Mouse (Mus musculus): Measurements from ENCODE around the gene Pbx4. TPM values are rescaled to one million over a fixed set of nuclear protein-coding genes. Genes with fewer than 3 reads are reported as not detected.

Pbx4 gene
- polyA plus RNA-seq, 1 experiment: 1.7 TPM

GRCm38 (mm10) chr8:69877992-69878391, 45.7 kb downstream of the Pbx4 start:
- Histone ChIP-seq H3K4me3 (no peak overlapping the region), H3K4me2 (ENCODE audit: low read depth) (no peak overlapping the region), H3K27me3 (ENCODE audit: control insufficient read depth, insufficient read depth, insufficient read length) (no peaks in the 10 kb centered on the region), H3K36me3 (ENCODE audit: control insufficient read depth, insufficient read depth) (no peaks in the 10 kb centered on the region), H3ac (ENCODE audit: control insufficient read depth, insufficient read length) (no peak overlapping the region), H3K79me2 (ENCODE audit: control insufficient read depth, insufficient read depth) (no peaks in the 10 kb centered on the region)
- TF ChIP-seq POLR2A (IDR thresholded peaks at IDR 0.05; ENCODE audit: insufficient read length, low read depth) (no peak), MYOG (IDR thresholded peaks at IDR 0.05; ENCODE audit: control insufficient read depth in 1 of 3, insufficient read depth in 1 of 3, insufficient read length in 2 of 3, low read depth in 2 of 3) (no peak), REST (IDR thresholded peaks at IDR 0.05; ENCODE audit: insufficient read depth, insufficient read length) (no peak), MAX (IDR thresholded peaks at IDR 0.05; ENCODE audit: low read depth) (no peak), POLR2AphosphoS2 (IDR thresholded peaks at IDR 0.05; ENCODE audit: insufficient read length, low read depth) (no peak), USF1 (IDR thresholded peaks at IDR 0.05; ENCODE audit: low read depth) (no peak), TCF12 (IDR thresholded peaks at IDR 0.05; ENCODE audit: insufficient read depth, poor library complexity, severe bottlenecking) (no peak), TCF3 (IDR thresholded peaks at IDR 0.05; ENCODE audit: insufficient read length, low read depth) (no peak), E2F4 (IDR thresholded peaks at IDR 0.05; ENCODE audit: insufficient read depth) (no peak), CEBPB (IDR thresholded peaks at IDR 0.05; ENCODE audit: insufficient read depth, poor library complexity, severe bottlenecking) (no peak), SRF (IDR thresholded peaks at IDR 0.05; ENCODE audit: control insufficient read depth, insufficient read length, low read depth) (no peak), MYOD1 (IDR thresholded peaks at IDR 0.05; ENCODE audit: control insufficient read depth in 1 of 3, insufficient read length in 2 of 3, low read depth in 2 of 3) (no peak)

GRCm38 (mm10) chr8:69879678-69880077, 47.4 kb downstream of the Pbx4 start:
- Histone ChIP-seq H3K79me2 (ENCODE audit: control insufficient read depth, insufficient read depth) (no peaks in the 10 kb centered on the region), H3K27me3 (ENCODE audit: control insufficient read depth, insufficient read depth, insufficient read length) (no peaks in the 10 kb centered on the region), H3ac (ENCODE audit: control insufficient read depth, insufficient read length) (no peak overlapping the region), H3K36me3 (ENCODE audit: control insufficient read depth, insufficient read depth) (no peaks in the 10 kb centered on the region), H3K4me3 (no peak overlapping the region), H3K4me2 (ENCODE audit: low read depth) (no peak overlapping the region)
- TF ChIP-seq MYOG (IDR thresholded peaks at IDR 0.05; ENCODE audit: control insufficient read depth in 1 of 3, insufficient read depth in 1 of 3, insufficient read length in 2 of 3, low read depth in 2 of 3) (peak in 1 of 3 experiments; percentile 37), MYOD1 (IDR thresholded peaks at IDR 0.05; ENCODE audit: control insufficient read depth in 1 of 3, insufficient read length in 2 of 3, low read depth in 2 of 3) (peak in 1 of 3 experiments; percentile 18), TCF12 (IDR thresholded peaks at IDR 0.05; ENCODE audit: insufficient read depth, poor library complexity, severe bottlenecking) (no peak)

- Histone ChIP-seq H3K36me3 (ENCODE audit: control insufficient read depth, insufficient read depth) (no peaks in the 10 kb centered on the region), H3K4me3 (no peak overlapping the region), H3K4me2 (ENCODE audit: low read depth) (no peak overlapping the region), H3ac (ENCODE audit: control insufficient read depth, insufficient read length) (no peak overlapping the region), H3K79me2 (ENCODE audit: control insufficient read depth, insufficient read depth) (no peaks in the 10 kb centered on the region), H3K27me3 (ENCODE audit: control insufficient read depth, insufficient read depth, insufficient read length) (no peaks in the 10 kb centered on the region)
- no peak for TF ChIP-seq REST (IDR thresholded peaks at IDR 0.05; ENCODE audit: insufficient read depth, insufficient read length)
- TF ChIP-seq POLR2AphosphoS2 (IDR thresholded peaks at IDR 0.05; ENCODE audit: insufficient read length, low read depth): no peak
- TF ChIP-seq MYOG (IDR thresholded peaks at IDR 0.05; ENCODE audit: control insufficient read depth in 1 of 3, insufficient read depth in 1 of 3, insufficient read length in 2 of 3, low read depth in 2 of 3): no peak
- TF ChIP-seq MAX (IDR thresholded peaks at IDR 0.05; ENCODE audit: low read depth): no peak
- TF ChIP-seq E2F4 (IDR thresholded peaks at IDR 0.05; ENCODE audit: insufficient read depth): no peak
- no peak for TF ChIP-seq USF1 (IDR thresholded peaks at IDR 0.05; ENCODE audit: low read depth)
- TF ChIP-seq POLR2A (IDR thresholded peaks at IDR 0.05; ENCODE audit: insufficient read length, low read depth): no peak
- no peak for TF ChIP-seq SRF (IDR thresholded peaks at IDR 0.05; ENCODE audit: control insufficient read depth, insufficient read length, low read depth)
- TF ChIP-seq CEBPB (IDR thresholded peaks at IDR 0.05; ENCODE audit: insufficient read depth, poor library complexity, severe bottlenecking): no peak
- no peak for TF ChIP-seq TCF3 (IDR thresholded peaks at IDR 0.05; ENCODE audit: insufficient read length, low read depth)
Observed at GRCm38 (mm10) chr8:69880841-69881240, 48.5 kb downstream of the Pbx4 start.

- Histone ChIP-seq H3K36me3 (ENCODE audit: control insufficient read depth, insufficient read depth) (no peaks in the 10 kb centered on the region), H3K4me3 (no peak overlapping the region), H3K4me2 (ENCODE audit: low read depth) (no peak overlapping the region), H3K27me3 (ENCODE audit: control insufficient read depth, insufficient read depth, insufficient read length) (no peaks in the 10 kb centered on the region), H3K79me2 (ENCODE audit: control insufficient read depth, insufficient read depth) (no peaks in the 10 kb centered on the region), H3ac (ENCODE audit: control insufficient read depth, insufficient read length) (no peak overlapping the region)
- TF ChIP-seq CEBPB (IDR thresholded peaks at IDR 0.05; ENCODE audit: insufficient read depth, poor library complexity, severe bottlenecking) (no peak), REST (IDR thresholded peaks at IDR 0.05; ENCODE audit: insufficient read depth, insufficient read length) (no peak), USF1 (IDR thresholded peaks at IDR 0.05; ENCODE audit: low read depth) (no peak), MYOG (IDR thresholded peaks at IDR 0.05; ENCODE audit: control insufficient read depth in 1 of 3, insufficient read depth in 1 of 3, insufficient read length in 2 of 3, low read depth in 2 of 3) (no peak)
Observed at GRCm38 (mm10) chr8:69881261-69881865, 49.1 kb downstream of the Pbx4 start.

GRCm38 (mm10) chr8:69882021-69882756, 49.9 kb downstream of the Pbx4 start:
- no peak for TF ChIP-seq TCF12 (IDR thresholded peaks at IDR 0.05; ENCODE audit: insufficient read depth, poor library complexity, severe bottlenecking)
- no peak for TF ChIP-seq MAX (IDR thresholded peaks at IDR 0.05; ENCODE audit: low read depth)
- peak in 1 of 3 experiments; percentile 3 for TF ChIP-seq MYOG (IDR thresholded peaks at IDR 0.05; ENCODE audit: control insufficient read depth in 1 of 3, insufficient read depth in 1 of 3, insufficient read length in 2 of 3, low read depth in 2 of 3)
- H3K4me3 ChIP-seq: no peak overlapping the region

More at GRCm38 (mm10) chr8:69882021-69882756, 49.9 kb downstream of the Pbx4 start:
- H3K79me2 ChIP-seq (ENCODE audit: control insufficient read depth, insufficient read depth): no peaks in the 10 kb centered on the region
- H3K4me2 ChIP-seq (ENCODE audit: low read depth): no peak overlapping the region
- H3ac ChIP-seq (ENCODE audit: control insufficient read depth, insufficient read length): no peak overlapping the region
- H3K27me3 ChIP-seq (ENCODE audit: control insufficient read depth, insufficient read depth, insufficient read length): no peaks in the 10 kb centered on the region
- no peaks in the 10 kb centered on the region for H3K36me3 ChIP-seq (ENCODE audit: control insufficient read depth, insufficient read depth)

Measured in myocyte (in vitro differentiated cells).